Mouse (Mus musculus) liver, adult 10 weeks (tissue): Measurements from ENCODE around the gene Nup107. TPM values are rescaled to one million over a fixed set of nuclear protein-coding genes. Genes with fewer than 3 reads are reported as not detected.

Source experiments
- polyA plus RNA-seq: library from polyadenylated mRNA; stranded (reverse); fragments of 350-450 nt; fragmentation: Illumina TruSeq; extraction: RNeasy Lipid Tissue Mini Kit (QIAGEN cat#74804); gene quantifications from one replicate; pipeline ENCODE4 v1.2.3, GENCODE M21; 2014; ENCODE audit warnings: low read depth, low replicate concordance

Gene Nup107
- polyA plus RNA-seq = 7.7 TPM

GRCm38 (mm10) chr10:117792141-117793091 is at the start of gene Nup107:
Gene Nup107, minus strand, starts transcription at chr10:117792705.

GRCm38 (mm10) chr10:117746297-117746883 is 46.1 kb downstream of the Nup107 start, which contains the start of gene Slc35e3:
Gene Slc35e3, minus strand, starts transcription at chr10:117746365.

GRCm38 (mm10) chr10:117710604-117711141 is 81.8 kb downstream of the Nup107 start, which contains the start of gene Mdm2:
Gene Mdm2, minus strand, starts transcription at chr10:117710758.

Other genes starting within 250 kb of the Nup107 start
- 0.74 TPM for gene Cpm, start 163.2 kb downstream of the Nup107 start, polyA plus RNA-seq
- 25.8 TPM for gene Mdm2, start 81.9 kb downstream of the Nup107 start, polyA plus RNA-seq
- 6.4 TPM for gene Slc35e3, start 46.3 kb downstream of the Nup107 start, polyA plus RNA-seq
- 123 TPM for gene Rap1b, start 53.3 kb upstream of the Nup107 start, polyA plus RNA-seq